In genomic region chr1:93018716-93019115, GRCm38 (mm10) we compare ENCODE assay signal across 22 mouse cellular contexts. TPM values are rescaled to one million over a fixed set of nuclear protein-coding genes. Genes with fewer than 3 reads are reported as not detected.
DNase-seq lines count a peak whose midpoint lies in the region; ATAC-seq and TF ChIP-seq lines count a peak whose summit lies in the region.
"Had no signal": no experiment of that assay in that cellular context is flagged by ENCODE, and none has a peak within 500 bp of the region (broad histone marks: within the 10 kb centered on the region; RNA-seq: fewer than 3 reads in every experiment).

No protein-coding gene starts in this region.

- 90% methylated on average over 10 of the region's 10 CpGs for WGBS in hindbrain, embryonic 10.5 days
- 76% methylated on average over 10 of the region's 10 CpGs for WGBS in liver, postnatal 0 days (ENCODE audit: insufficient replicate concordance)

- no peak overlapping the region for H3K4me3 ChIP-seq in hindbrain, embryonic 10.5 days
- H3K4me3 ChIP-seq in liver, postnatal 0 days (ENCODE audit: low read depth, low read length), result no peak overlapping the region
- H3K4me3 ChIP-seq: embryonic facial prominence, embryonic 13.5 days; forebrain, embryonic 13.5 days; heart, embryonic 13.5 days; hindbrain, embryonic 12.5 days had no signal

- TF ChIP-seq EP300 in liver, postnatal 0 days (IDR thresholded peaks at IDR 0.05; ENCODE audit: low read depth), result no peak

- no peak overlapping the region for H3K4me2 ChIP-seq in liver, postnatal 0 days (ENCODE audit: low read depth, low read length)
- H3K4me2 ChIP-seq: embryonic facial prominence, embryonic 13.5 days; forebrain, embryonic 13.5 days; heart, embryonic 13.5 days; hindbrain, embryonic 12.5 days had no signal

- H3K27me3 ChIP-seq in hindbrain, embryonic 10.5 days (ENCODE audit: insufficient read depth, poor library complexity, severe bottlenecking), result no peaks in the 10 kb centered on the region
- H3K27me3 ChIP-seq in liver, postnatal 0 days (ENCODE audit: insufficient read depth, low read length), result no peaks in the 10 kb centered on the region
- H3K27me3 ChIP-seq: embryonic facial prominence, embryonic 13.5 days; forebrain, embryonic 13.5 days; hindbrain, embryonic 12.5 days had no signal

- DNase-seq in cerebellum, adult 11 months, result peak; percentile 38
- peak; percentile 65 to 69 for DNase-seq in cerebellum, adult 18-20 months
- DNase-seq in cerebellum, adult 9-11 months, result peak; percentile 76
- DNase-seq in cerebellum, postnatal 36 days, result peak; percentile 64 to 65
- DNase-seq in hindbrain, embryonic 10.5 days (ENCODE audit: low spot score), result no peak
- DNase-seq in liver, postnatal 0 days, result no peak
- no peak for DNase-seq in adipocyte (ENCODE audit: low spot score)
- DNase-seq: adrenal gland, adult 8-10 months; adrenal gland, postnatal 36 days; forebrain, postnatal 0 days; gastrocnemius, postnatal 36 days; heart, adult 11 months; heart, postnatal 36 days; kidney, adult 11 months; kidney, adult 9 months had no signal

- no peak overlapping the region for H3K27ac ChIP-seq in hindbrain, embryonic 10.5 days
- H3K27ac ChIP-seq in liver, postnatal 0 days (ENCODE audit: low read depth), result no peak overlapping the region
- H3K27ac ChIP-seq: embryonic facial prominence, embryonic 13.5 days; forebrain, embryonic 13.5 days; heart, embryonic 13.5 days; hindbrain, embryonic 12.5 days had no signal

- no peaks in the 10 kb centered on the region for H3K4me1 ChIP-seq in hindbrain, embryonic 10.5 days (replicated peaks)
- no peaks in the 10 kb centered on the region; the same call in 1 of the 2 replicates for H3K4me1 ChIP-seq in liver, postnatal 0 days (ENCODE audit: insufficient read depth)
- H3K4me1 ChIP-seq: embryonic facial prominence, embryonic 13.5 days; forebrain, embryonic 13.5 days; heart, embryonic 13.5 days; hindbrain, embryonic 12.5 days had no signal

- H3K9ac ChIP-seq in liver, postnatal 0 days (replicated peaks), result no peak overlapping the region
- H3K9ac ChIP-seq: embryonic facial prominence, embryonic 13.5 days; forebrain, embryonic 13.5 days; forebrain, postnatal 0 days; heart, embryonic 13.5 days; hindbrain, embryonic 12.5 days had no signal

- no peak for ATAC-seq in liver, postnatal 0 days
- ATAC-seq: forebrain, embryonic 13.5 days; forebrain, postnatal 0 days; hindbrain, embryonic 16.5 days had no signal

- H3K36me3 ChIP-seq in hindbrain, embryonic 10.5 days, result peaks cover 66% of the 10 kb centered on the region
- H3K36me3 ChIP-seq in liver, postnatal 0 days (replicated peaks; ENCODE audit: insufficient read depth, low read length), result no peaks in the 10 kb centered on the region
- H3K36me3 ChIP-seq: heart, embryonic 13.5 days had no signal

- H3K9me3 ChIP-seq in hindbrain, embryonic 10.5 days, result no peaks in the 10 kb centered on the region
- H3K9me3 ChIP-seq in liver, postnatal 0 days (ENCODE audit: low read length), result no peaks in the 10 kb centered on the region
- H3K9me3 ChIP-seq: embryonic facial prominence, embryonic 13.5 days; forebrain, embryonic 13.5 days; heart, embryonic 13.5 days; hindbrain, embryonic 12.5 days had no signal

- no peak for TF ChIP-seq CTCF in liver, postnatal 0 days (IDR thresholded peaks at IDR 0.05; ENCODE audit: low read depth)

RNA-seq across cellular contexts. Expression of gene Aqp12, which starts 12.6 kb away (rescaled TPM):
- polyA plus RNA-seq in hindbrain, embryonic 10.5 days (2016; fragmentation: Nextera tagmentation; extraction: Ambion mirVana), result not detected in 2 replicates
- polyA plus RNA-seq in liver, postnatal 0 days (2015; fragmentation: Nextera tagmentation; extraction: Ambion mirVana), result not detected in 2 replicates
- polyA plus RNA-seq: brain, embryonic 14.5 days; embryonic facial prominence, embryonic 13.5 days; forebrain, embryonic 13.5 days; forebrain, postnatal 0 days; heart, embryonic 13.5 days; heart, postnatal 0 days; hindbrain, embryonic 12.5 days; hindbrain, embryonic 16.5 days had no signal

Comparison
In these comparisons a context has a peak if more than half of its experiments do, and no peak if none do; other contexts are left out.
1. DNase-seq: peak in cerebellum, adult 11 months (single experiment), cerebellum, adult 18-20 months (2 of 2), cerebellum, adult 9-11 months (single experiment) and cerebellum, postnatal 36 days (2 of 2); none in hindbrain, embryonic 10.5 days (single experiment), liver, postnatal 0 days (single experiment) and adipocyte (single experiment).